Mouse (Mus musculus): ENCODE data around the gene Trem1.
A peak's percentile ranks its signal among the peaks of the same experiment; 100 is the strongest.

The Trem1 gene

DNA sequence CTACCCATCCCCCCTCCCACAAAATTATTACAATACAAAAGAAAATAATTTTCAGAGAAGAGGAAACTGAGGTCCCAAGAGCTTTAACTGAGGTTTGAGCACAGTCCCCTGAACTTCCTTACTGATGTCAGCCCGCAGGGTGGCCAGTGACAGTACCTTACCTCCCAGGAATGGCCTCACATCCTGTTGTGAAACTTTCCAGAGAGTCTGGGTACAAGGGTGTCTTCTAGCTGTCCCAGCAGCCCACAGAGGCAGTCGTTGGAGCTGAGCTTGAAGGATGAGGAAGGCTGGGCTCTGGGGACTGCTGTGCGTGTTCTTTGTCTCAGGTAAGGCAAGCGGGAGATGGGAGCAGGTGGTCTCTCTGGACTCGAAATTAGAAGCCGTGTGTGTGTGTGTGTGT, at the start of gene Trem1:
Trem1 (plus strand) TSS at position 251 of the 400 bp plus-strand sequence.
- no peak for DNase-seq (ENCODE audit: low read depth, low spot score)

DNA sequence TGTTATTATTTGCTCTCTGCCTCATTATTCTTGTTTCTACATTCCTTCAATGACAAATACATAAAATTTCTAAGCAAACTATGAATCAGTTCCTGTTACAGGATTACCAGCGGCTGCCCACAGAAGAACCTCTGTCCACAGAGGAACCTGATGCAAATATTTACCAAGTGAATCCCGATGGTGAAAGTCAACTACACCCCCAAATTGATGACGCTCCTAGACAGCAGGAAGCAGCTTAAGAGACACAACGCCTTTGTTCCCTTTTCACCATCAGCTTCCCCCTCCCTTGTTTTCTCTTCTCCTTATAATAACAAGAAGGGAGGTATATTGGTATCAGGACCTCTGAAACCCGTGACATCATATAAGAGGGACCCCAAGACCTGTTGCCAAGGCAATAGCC, 47.3 kb upstream of the Trem1 start:
- DNase-seq (ENCODE audit: low read depth, low spot score): no peak

DNA sequence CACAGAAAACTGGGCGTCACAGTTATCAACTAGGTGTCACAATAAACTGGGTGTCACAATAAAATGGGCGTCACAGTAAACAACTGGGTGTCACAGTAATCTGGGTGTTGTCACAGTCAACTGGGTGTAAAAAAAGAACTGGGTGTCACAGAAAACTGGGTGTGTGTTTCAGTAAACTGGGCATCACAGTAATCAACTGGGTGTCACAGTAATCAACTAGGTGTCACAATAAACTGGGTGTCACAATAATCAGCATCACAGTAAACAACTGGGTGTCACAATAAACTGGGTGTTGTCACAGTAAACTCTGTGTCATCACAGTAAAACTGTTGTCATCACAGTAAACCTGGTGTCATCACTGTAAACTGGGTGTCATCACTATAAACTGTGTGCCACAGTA, 40.2 kb upstream of the Trem1 start:
- no peak for DNase-seq (ENCODE audit: low read depth, low spot score)

DNA sequence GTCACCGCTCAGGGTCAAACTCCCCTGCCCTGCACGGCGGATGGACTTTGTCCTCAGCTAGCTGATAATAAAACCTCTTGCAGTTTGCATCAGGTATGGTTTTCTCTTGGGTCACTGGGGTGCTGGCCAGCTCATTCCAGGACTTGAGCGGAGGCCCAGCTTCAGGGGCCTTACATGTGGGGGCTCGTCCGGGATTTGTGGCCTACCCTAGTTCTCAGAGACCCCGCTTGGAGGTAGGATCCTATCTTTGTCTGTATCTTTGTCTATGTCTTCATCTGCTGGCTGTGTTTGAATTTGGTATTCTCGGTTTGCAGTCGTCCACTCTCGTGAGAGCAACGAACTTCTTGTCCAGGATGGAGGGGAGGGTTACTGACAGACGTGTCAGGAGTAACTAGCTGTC, 29.5 kb upstream of the Trem1 start:
- DNase-seq (ENCODE audit: low read depth, low spot score): no peak

DNA sequence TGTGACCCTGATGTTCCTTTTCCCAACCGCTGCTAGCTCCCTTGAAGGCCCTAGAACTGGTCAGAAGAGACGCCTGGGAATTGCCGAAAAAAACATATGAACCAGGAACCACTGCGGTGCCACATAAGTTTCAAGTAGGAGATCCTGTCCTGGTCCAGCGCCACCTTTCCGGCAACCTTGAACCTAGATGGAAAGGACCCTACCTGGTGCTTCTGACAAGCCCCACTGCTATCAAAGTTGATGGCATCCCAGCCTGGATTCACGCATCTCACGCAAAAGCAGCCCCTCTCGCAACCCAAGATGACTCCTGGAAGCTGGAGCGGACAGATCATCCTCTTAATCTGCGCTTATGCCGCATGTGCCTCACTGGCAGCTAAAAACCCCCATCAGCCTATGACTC, 20.0 kb upstream of the Trem1 start:
- no peak for DNase-seq (ENCODE audit: low read depth, low spot score)

DNA sequence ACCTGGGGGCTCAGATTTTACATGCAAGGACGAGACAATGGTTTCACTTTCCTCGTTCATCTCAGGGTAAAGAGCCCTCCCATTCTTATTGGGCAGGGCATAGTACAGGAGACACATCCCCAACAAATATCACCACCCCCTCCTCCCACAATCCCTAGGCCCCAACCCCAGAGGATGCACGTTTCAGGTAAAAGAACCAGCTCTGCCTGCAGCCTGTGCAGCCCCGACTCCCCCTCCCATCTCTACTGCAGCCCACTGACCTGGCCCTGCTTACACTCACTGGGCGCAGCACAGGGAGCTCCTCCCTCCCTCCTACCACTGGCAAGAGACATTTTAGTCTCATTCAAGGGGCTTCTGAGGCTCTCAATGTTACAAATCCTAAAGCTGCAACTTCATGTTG, 19.1 kb upstream of the Trem1 start:
- no peak for DNase-seq (ENCODE audit: low read depth, low spot score)

DNA sequence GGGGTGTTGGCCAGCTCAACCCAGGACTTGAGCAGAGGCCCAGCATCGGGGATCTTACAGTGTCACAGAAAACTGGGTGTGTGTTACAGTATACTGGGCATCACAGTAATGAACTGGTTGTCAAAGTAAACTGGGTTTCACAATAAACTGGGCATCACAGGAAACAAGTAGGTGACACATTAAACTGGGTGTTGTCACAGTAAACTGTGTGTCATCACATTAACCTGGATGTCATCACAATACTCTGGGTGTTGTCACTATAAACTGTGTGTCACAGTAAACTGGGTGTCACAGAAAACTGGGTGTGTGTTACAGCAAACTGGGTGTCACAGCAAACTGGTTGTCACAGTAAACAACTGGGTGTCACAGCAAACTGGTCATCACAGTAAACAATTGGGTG, 17.1 kb upstream of the Trem1 start:
- DNase-seq (ENCODE audit: low read depth, low spot score): no peak

DNA sequence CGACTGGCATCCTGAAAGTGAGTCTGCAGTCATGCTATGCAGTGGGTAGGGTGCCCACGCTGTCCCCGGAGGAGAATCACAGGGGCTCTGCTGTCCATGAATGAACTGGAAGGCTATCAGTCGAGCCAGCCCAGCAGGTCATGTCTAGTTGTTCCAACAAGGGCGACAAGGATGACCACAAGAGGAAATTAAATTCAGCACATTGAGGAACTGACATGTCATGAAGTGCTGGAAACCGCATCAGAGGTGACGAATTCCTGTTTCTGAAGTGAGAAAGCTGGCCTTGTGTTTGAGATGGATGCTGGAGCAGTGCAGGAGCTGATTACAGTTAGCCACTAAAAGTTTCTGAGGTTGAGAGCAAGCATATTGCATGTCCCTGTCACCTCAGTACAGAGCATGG, 1.9 kb upstream of the Trem1 start:
- DNase-seq (ENCODE audit: low read depth, low spot score): no peak

DNA sequence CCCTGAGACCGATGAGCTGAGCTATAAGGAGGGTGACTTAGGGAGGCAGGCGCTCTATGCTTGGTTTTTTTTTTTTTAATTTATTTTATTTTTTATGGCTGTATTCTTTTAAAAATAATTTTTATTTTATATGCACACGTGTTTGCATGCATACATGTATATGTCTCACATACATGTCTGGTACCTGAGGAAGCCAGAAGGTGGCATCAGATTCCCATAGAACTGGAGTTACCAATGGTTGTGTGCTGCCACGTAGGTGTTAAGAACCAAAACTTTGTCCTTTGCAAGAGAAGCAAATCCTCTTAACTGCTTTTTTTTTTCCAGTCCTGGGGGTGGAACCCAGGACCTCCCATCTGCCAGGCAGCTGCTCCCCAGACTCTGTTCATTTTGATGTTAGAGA, 1.2 kb downstream of the Trem1 start:
- DNase-seq (ENCODE audit: low read depth, low spot score): no peak

DNA sequence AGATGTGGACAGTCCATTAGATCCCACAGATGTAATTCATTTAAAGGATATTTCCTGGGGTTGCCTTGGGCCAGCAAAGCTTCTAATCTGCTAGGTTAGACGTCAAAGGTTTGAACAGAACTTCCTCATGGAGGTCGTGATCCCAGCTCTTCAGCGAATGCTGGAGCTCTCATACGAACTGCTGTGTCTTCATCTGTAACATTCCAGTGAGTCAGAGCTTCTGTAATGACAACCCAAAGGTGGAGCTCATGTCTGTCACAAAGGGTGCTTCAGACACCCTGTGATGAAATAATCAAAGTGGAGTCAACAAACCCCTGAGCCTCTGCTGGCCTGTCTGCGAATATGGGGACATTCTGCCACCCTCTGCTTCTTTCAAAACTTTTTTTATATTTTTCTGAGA, 2.0 kb downstream of the Trem1 start:
- DNase-seq (ENCODE audit: low read depth, low spot score): no peak

DNA sequence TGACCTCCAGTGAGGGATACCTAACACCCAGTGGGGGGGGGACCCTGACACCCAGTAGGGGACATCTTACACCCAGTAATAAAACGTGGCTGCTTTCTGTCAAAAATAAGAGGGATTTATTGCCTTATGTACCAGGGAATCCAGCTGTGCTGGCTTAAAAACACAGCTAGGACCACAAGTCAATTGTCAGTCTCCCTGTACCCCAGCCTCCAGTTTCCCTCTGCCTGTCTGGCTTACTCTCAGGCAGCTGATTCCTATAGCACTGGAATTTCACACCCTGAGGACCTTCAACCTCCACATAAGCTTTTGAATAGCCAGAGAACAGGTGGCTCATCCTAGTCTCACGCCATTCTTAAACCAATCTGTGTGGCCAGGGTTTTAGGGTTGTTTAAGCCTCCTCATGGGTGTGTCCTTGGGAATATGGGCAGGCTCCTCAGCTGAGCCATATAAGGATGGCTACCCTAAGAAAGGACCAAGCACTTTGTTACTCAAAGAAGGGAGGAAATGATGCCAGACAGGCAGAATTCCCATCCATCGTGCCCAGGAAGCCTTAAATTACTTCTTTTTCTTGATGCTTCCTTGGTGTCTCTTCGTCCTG, 3.3 kb downstream of the Trem1 start:
- peak; percentile 18 for DNase-seq (ENCODE audit: low read depth, low spot score)

DNA sequence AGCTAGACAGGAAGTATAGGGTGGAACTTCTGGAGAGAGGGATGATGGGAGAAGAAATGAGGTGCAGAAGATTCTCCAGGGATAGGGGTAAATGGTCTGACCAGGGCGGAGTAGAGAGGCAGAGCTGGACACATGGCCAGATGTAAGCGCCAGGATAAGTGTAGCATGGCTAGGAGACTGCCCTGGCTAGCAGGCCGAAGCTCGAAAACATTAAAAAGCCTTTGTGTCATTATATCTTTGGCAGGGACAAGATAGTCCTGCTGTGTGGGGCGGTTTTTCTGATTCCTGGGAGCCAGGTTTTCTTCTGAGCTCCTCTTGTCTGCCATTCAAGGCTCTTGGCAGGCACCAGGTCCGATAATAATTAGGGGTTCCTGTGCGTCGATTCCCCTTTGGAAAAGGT, 5.1 kb downstream of the Trem1 start:
- no peak for DNase-seq (ENCODE audit: low read depth, low spot score)

DNA sequence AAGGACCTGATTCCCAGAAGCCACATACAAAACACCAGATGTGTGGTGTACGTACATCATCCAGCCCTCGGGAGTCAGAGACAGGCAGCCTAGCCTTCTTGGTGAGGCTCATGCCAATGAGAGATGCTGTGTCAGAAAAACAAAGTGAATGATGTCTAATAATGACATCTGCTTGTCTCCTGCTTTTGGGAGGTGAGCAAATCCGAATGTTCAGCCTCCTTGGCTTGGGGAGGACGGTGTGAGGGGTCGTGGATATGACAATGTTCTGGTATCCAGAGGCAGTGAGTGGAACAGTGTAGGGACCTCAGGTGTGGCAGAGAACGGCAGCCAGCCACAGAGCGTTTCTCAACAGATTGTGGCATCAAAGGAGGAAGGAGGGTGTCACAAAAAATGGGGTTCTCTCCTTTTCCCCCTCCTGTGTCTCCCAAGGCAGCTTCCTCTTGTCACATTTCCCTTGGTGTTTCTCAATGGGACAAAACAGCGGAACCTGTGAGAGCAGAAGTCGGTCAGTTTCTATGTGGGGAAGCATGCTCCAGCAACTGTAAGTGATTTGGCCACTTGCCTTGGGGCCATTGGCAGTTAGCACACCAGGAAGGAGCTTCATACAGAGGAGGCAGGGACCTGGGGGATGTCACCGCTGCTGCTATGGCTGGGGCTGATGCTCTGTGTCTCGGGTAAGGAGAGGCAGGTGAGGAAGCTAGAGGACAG, 14.8 kb downstream of the Trem1 start, which contains the start of gene Trem3:
Trem3 (plus strand) TSS at position 557 of the 708 bp plus-strand sequence.
- no peak for DNase-seq (ENCODE audit: low read depth, low spot score)

DNA sequence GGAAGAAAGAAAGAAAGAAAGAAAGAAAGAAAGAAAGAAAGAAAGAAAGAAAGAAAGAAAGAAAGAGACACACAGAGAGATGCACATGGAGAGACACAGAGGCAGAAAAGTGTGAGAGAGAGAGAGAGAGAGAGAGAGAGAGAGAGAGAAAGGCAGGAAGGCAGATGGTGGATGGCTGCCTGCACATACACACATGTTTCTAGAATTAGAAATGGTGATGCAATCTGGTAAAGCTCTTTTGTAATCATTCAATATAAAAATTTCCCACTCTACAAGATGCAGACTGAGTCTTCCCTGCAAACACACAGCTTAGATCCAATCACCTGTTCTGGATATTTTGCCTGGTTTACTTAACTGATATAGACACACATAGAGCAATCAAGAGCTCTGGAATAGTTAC, 16.5 kb downstream of the Trem1 start:
- DNase-seq (ENCODE audit: low read depth, low spot score): no peak

DNA sequence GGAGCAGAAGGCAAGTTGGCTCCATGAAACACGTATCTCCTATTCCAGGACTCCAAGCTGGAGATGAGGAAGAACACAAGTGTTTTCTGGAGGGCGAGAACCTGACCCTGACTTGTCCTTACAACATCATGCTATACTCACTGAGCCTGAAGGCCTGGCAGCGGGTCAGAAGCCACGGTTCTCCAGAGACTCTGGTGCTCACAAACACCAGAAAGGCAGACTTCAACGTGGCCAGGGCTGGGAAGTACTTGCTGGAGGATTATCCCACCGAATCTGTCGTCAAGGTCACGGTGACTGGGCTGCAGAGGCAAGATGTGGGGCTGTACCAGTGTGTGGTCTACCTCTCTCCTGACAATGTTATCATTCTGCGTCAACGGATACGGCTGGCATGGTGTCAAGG, 16.9 kb downstream of the Trem1 start:
- no peak for DNase-seq (ENCODE audit: low read depth, low spot score)

DNA sequence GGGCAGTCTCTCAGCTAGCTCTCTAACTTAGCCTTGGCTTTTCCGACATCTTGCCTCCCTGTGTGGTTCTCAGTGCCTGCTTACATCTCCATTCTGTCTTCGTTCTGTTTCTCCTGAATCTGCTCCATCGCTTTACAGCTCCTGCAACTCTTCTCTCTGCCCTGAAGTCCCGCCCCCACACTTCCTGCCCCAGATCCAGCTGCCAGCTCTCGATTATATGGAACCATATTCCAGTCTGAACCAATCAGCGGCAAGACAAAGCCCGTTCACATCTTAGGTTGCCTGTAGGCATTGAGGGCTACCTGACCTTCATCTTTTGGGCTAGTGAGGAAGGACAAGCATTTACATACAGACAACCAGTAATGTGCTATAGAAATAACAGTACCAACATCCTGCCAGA, 18.1 kb downstream of the Trem1 start:
- DNase-seq (ENCODE audit: low read depth, low spot score): no peak

DNA sequence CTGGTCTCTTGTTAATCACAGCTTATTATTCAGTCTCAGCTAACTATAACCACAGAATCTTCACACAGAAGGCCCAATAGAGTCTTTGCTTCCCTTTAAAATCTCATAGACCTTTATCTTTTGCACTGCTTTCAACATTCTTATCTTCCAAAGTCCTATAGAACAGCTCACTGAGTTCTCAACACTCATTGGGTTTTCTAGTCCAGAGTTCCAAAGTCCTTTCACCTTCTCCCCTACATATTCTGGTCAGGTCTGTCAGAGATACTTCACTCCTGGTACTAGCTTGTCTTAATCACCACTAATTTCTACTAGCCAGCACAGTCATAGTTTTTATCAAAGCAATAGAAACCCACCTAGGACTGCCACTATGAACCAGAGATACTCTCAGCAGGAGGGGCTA, 24.0 kb downstream of the Trem1 start:
- no peak for DNase-seq (ENCODE audit: low read depth, low spot score)

DNA sequence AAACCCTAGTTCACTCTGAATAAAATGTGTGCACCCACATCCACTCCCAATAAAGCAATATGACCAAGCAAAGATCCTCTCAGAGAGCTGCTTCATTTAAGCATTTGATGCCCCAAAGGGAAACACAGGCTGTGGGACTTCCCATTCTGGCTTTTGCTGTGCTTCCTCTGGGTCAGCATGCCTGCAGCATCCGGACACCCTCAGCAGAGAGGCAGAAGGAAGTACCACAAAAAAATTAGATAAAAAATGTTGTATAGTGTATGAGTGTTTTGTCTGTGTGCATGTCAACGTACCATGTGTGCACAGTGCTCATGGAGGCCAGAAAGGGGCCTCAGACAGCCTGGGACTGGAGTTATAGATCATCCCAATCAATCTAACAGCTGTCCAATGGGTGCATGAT, 29.3 kb downstream of the Trem1 start:
- no peak for DNase-seq (ENCODE audit: low read depth, low spot score)

DNA sequence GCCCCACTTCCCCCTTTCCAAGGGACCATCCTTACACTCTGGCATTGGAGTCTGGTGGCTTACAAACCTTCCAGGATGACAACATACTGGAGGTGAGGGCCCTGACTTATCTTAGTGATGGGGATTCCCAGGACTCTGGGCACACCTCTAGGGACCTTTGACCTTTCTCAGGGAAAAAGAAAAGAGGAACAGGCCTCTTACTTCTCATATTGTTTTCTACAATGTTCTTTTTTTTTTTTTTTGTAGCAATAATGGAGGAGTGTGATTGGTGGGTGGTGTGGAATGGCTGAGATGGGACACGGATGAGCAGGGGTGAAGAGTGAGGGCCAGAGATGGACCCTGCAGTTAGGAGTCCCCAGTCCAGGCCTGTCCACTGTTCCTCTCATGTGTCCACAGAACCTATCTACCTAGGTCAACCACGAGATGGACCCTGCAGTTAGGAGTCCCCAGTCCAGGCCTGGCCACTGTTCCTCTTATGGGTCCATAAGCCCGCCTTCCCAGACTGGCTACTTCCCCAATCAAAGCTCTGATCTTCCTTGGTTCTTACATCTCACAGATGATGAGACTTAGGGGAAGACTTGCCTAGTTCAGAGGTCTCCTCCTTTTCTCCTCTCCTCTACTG, 31.3 kb downstream of the Trem1 start, which contains the start of gene Treml4:
Treml4 (plus strand) TSS at position 555 of the 622 bp plus-strand sequence.
- no peak for DNase-seq (ENCODE audit: low read depth, low spot score)

DNA sequence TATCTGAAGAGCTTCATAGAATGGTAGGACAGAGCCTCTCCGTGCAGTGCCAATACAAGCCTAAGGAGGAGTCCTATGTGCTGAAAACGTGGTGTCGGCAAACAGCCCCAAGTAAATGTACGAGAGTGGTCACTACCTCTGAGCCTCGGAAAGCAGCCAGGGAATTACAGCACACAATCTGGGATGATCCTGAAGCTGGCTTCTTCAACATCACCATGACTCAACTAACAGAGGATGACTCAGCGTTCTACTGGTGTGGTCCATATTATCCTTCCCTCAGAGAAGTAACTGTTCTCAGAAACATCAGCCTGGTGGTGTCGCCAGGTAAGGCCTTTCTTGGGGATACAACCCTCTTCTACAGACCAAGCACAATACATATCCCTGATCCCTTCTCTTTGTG, 32.1 kb downstream of the Trem1 start:
- DNase-seq (ENCODE audit: low read depth, low spot score): no peak

DNA sequence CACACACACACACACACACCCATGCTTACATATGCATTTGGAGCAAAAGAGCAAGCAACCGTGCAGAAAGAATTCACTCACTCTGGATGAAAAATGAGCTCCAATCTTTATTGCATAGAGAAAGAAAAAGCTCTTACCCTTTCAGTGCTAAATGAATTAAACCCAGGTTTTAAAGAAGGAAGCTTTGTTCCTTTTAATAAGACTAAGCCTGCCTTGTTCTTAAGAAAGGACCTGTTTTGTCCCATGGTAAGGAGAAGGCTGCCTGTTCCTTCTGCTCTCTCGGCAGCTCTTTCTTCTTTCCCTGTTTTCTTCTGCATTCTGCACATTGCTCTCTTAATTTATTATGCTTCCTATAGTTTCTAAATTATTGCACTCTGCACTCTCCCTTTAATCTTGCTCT, 33.6 kb downstream of the Trem1 start:
- no peak for DNase-seq (ENCODE audit: low read depth, low spot score)

DNA sequence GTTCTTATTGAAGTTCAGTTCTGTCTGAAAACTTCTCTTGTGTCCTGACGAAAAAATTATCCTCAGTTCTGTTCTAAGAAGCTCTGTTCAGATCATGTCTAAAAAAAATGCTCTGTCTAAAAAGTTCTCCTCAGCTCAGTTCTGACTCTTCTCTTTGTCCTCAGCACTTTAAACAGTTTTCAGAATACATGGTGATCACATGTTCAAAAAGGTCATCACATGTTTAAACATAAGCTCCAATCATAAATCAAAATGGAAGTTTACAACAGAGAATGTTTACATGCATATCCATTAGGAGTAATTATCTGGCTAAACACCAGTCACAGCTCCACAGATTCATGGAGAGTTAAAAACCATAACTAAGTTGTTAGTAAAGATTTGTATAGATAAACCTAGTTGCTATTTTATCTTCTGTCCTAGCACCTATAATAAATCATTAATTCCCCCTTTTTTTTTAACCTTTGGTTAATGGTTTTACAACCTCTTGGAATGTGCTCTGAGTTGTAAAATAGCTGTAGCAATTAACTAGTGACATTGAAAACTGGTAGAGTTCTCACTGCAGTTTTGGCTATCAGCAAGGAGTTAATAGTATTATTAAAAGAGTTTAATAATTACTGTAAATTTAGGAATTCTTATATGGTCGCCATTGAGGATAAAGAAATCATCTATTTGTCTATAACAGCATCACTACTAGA, 34.2 kb downstream of the Trem1 start:
- no peak for DNase-seq (ENCODE audit: low read depth, low spot score)

DNA sequence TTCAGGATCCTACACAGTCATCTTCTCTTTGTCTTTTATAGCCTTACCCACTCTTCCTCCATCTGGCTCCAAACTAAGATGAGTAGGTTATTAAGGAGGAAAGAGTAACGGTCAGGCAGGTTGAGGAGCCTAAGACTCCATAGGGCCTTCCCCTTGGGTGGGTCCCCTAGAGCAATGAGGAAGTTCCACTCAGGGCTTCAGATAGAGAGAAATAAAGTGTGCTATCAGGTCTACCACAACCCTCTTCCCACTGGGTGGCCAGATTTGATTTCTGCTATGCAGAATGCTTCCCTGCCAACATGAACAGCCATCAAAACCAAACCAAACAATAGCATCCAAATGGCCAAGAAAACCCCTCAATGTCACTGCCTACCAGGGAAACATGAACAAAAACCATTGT, 35.0 kb downstream of the Trem1 start:
- DNase-seq (ENCODE audit: low read depth, low spot score): no peak

All from ZHBTc4 (cell line).